24 mouse cellular contexts compared by ENCODE assay signal in genomic region chr10:76572151-76572550, GRCm38 (mm10). TPM values are rescaled to one million over a fixed set of nuclear protein-coding genes. Genes with fewer than 3 reads are reported as not detected.
"Had no signal": no experiment of that assay in that cellular context is flagged by ENCODE, and none has a peak within 500 bp of the region (broad histone marks: within the 10 kb centered on the region; RNA-seq: fewer than 3 reads in every experiment).

No protein-coding gene starts in this region.

- H3K4me2 ChIP-seq: neural tube, embryonic 13.5 days; neural tube, embryonic 15.5 days; stomach, embryonic 15.5 days had no signal

- H3K9ac ChIP-seq: neural tube, embryonic 13.5 days; neural tube, embryonic 15.5 days; stomach, embryonic 15.5 days had no signal

- H3K4me3 ChIP-seq: neural tube, embryonic 13.5 days; neural tube, embryonic 15.5 days; stomach, embryonic 15.5 days had no signal

- H3K27ac ChIP-seq: neural tube, embryonic 13.5 days; neural tube, embryonic 15.5 days; stomach, embryonic 15.5 days; stomach, postnatal 0 days had no signal

- H3K4me1 ChIP-seq: neural tube, embryonic 13.5 days; neural tube, embryonic 15.5 days; stomach, embryonic 15.5 days had no signal

- H3K36me3 ChIP-seq: neural tube, embryonic 13.5 days; neural tube, embryonic 15.5 days; stomach, embryonic 15.5 days had no signal

- DNase-seq: retina, postnatal 1 day; right cerebral cortex, adult 18-20 months; right cerebral cortex, postnatal 14 days; right cerebral cortex, postnatal 25 days; right cerebral cortex, postnatal 4 days; spleen, adult 18-20 months; thymus, adult 18-20 months; thymus, adult 2 months; thymus, postnatal 14 days; thymus, postnatal 25 days; thymus, postnatal 36 days; thymus, postnatal 4 days had no signal

- H3K27me3 ChIP-seq: neural tube, embryonic 13.5 days; neural tube, embryonic 15.5 days; stomach, embryonic 15.5 days had no signal

- H3K9me3 ChIP-seq: neural tube, embryonic 13.5 days; neural tube, embryonic 15.5 days; stomach, embryonic 15.5 days had no signal

RNA-seq across cellular contexts. Expression of gene Ftcd, which starts 3.3 kb away (rescaled TPM):
- total RNA-seq: neutrophil, adult 5-6 weeks had no signal
- polyA plus RNA-seq: neural tube, embryonic 13.5 days; neural tube, embryonic 14.5 days; small intestine, adult 2 months; stomach, embryonic 14.5 days; urinary bladder, adult 2 months had no signal

RNA-seq across cellular contexts. Expression of gene Spatc1l, which starts 10.1 kb away (rescaled TPM):
- total RNA-seq: neutrophil, adult 5-6 weeks had no signal
- polyA plus RNA-seq: neural tube, embryonic 13.5 days; neural tube, embryonic 15.5 days; spleen, adult 2 months; stomach, embryonic 16.5 days; stomach, postnatal 0 days; thymus, postnatal 0 days had no signal

RNA-seq across cellular contexts. Expression of gene Col6a2, which starts 51.3 kb away (rescaled TPM):
- total RNA-seq: neutrophil, adult 5-6 weeks had no signal
